Mouse (Mus musculus): ENCODE results near the gene Gm11077.

Gm11077 gene

DNA sequence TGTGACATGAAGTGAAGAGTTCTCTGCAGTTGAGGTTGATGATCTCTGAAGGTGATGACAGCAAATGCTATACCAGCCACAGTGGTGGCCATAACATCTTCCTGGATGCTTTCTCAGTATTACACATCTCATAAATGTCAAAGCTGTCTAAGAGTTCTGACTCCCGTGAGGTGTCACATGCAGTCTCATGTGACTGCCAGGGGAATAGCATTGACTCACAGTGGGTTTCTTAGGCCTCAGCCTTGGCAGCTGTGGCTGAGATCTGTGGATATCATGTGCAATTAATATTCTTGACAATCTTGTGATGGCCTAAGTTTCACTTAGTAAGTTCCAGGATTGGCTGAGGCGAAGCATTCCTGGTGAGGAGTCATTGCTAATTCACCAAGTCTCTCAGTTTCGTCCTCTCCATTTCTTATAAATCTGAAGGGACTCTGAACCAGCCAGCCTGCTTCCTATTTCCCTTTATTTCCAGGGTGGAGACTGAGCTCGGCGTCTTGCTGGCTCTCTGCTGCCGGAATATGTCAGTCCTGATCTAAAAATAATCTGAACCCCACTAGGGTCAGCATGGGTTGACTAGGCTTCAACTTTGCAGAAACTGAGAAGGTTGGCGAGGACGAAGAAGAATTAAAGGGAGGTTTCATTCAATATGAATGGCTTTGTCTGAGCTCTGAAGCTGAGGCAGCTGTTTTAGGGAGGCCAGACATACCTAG, 21.4 kb downstream of the Gm11077 start:
- DNase-seq, result no peak

- DNase-seq, result peak; percentile 65
These were observed 37.3 kb downstream of the Gm11077 start for GRCm38 (mm10) chr6:140766365-140766764.

DNA sequence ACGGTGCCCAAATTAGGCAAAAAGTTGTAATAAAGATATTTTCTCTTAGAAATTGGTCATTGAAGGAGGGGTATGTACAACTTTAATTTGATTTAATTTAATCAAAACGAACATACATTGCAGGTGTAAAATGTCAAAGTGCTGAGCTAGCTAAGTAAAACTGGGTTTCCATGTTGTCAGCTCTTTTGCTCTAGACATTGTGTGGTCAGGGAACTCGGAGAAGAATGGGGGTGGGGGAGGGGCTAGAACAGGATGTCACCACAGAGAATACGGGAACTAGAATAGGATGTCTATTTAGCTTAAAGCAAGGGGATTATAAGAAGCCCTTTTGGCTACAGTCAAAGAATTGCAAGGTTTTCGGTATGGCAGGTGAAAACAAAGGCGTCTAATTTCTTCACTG, 38.2 kb downstream of the Gm11077 start:
- no peak for DNase-seq

- no peak for DNase-seq
These were observed 39.1 kb downstream of the Gm11077 start for GRCm38 (mm10) chr6:140768180-140768579.

GRCm38 (mm10) chr6:140768859-140769640, 40.0 kb downstream of the Gm11077 start:
- DNase-seq, result no peak

DNA sequence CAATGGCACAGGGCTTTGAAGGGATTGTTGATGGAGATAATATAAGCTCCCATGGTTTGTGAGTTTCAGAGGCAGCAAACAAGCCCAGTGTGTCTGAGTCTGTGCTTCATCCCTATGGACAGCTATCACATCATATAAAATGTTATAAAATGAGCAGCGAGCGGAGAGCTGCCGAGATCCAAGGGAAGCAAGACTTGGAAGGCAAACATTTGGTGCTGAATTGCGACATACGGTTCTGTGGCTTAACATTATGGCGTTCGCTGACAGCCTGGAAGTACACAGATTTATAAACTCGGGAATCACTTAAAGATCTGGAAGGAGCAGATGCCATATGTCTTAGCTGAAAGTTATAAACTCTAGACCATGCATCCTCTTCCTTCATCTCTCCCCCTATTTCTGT, 47.2 kb downstream of the Gm11077 start:
- no peak for DNase-seq

DNA sequence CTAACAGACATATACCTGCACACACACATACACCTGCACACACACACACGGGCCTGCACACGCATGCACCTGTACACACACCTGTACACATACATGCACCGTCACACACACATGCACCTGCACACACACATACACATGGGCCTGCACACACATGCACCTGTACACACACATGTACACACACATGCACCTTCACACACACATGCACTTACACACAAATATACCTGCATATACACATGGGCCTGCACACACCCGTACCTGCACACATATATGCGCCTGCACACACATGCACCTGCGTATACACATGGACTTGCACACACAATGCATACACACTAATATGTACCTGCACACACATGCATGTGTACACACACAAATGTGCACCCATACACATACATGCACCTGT, 53.4 kb downstream of the Gm11077 start:
- no peak for DNase-seq

- no peak for DNase-seq
These were observed 57.0 kb downstream of the Gm11077 start for GRCm38 (mm10) chr6:140786058-140786457.

DNA sequence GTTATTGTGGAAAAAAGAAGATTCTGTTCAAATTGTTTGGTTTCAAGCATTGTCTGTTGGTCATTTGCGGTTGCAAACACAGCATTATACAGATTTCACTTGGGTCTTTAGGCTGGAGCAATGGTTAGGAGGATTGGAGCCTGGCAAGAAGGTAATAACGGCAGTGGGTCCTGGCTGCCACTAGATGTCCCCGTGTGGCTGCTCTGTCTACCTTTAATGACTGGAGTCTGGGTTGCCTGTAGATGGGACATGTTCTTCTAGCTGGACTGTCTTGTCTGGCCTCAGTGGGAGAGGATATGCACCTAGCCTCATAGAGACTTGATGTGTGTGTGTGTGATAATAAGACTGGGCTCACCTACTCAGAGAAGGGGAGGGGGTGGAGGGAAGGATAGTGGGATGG, 60.8 kb downstream of the Gm11077 start:
- peak; percentile 23 for DNase-seq

DNA sequence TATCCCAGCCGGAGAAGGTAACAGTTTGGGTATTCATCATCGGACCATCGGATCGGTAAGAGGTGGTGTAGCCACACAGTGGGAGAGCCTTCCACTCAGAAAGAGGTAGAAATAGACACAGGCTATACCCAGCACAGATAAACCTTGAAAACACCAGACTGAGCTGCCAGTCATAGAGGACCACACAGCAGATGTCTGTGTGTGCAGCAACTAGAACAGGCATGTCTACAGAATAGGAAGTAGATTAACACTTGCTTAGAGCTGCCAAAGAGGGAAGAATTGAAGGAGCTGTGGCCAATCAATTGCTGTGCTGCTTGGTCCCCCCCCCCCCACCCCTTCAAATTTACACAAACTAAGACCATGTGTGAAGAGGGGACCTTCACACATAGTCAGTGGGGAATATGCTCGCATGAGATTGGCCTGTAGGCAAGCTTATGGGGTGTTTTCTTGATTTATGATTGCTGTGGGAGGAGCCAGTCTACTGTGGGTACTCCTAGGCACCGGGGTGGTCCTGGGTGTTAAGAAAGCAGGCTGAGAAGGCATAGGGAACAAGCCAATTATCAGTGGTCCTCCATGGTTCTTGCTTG, 64.7 kb downstream of the Gm11077 start:
- DNase-seq, result no peak

DNA sequence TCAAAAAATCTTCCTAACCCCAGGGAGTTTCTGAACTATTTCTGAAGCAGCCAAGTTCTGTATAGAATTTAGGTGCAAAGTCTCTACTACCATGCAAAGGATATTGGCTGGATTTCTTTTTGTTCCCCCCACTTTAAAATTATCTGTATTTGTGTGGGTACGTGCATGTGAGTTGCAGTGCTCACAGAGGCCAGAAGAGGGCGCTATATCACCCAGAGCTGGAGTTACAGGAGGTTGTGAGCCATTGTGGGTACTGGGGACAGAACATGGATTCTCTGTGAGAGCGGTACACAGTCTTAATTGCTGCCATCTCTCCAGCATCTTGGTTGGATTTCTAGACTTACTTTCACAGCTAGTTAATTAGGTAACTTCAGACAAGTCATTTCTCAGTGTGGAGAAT, 69.8 kb downstream of the Gm11077 start:
- peak; percentile 5 for DNase-seq

- DNase-seq, result peak; percentile 70
These were observed 70.5 kb downstream of the Gm11077 start for GRCm38 (mm10) chr6:140799435-140800040.

DNA sequence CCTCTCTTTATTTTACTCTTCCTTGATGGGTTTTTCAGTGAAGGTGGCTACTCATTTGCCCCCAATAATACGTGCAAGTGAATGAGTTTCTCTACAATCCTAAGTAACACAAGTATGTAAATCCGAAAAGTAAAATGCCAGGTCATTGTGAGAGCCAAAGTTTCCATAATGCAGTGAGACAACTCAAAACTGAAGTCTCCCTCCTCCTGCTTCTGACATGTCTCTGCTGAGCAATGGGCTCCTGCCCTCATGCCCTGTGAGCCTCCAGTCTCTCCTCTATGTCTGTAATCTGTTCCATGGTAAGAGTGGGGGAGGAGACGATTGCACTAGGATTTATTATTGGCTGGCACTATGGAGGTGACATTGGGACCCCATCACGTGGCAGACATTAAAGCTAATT, 71.5 kb downstream of the Gm11077 start:
- DNase-seq, result no peak

All from cerebellum, adult 9-10 months (tissue).